Mouse (Mus musculus) c-Kit-negative CD71-positive TER-119-positive erythroid progenitor cells, embryonic 14.5 days (primary cell): Measurements from ENCODE around the gene Syne2.
"Not testable (repeated sequence)": the region's sequence is repeated elsewhere in the genome, so short reads cannot be mapped to it uniquely, and the experiment has no call there.

ENCODE experiments used
- DNase-seq: peaks from one replicate; pipeline ENCODE4 v3.0.0-alpha.2; 2013; ENCODE audit warnings: low read depth, low spot score

The Syne2 gene

GRCm38 (mm10) chr12:76095117-76096035 is 277.4 kb downstream of the Syne2 start:
- DNase-seq: no peak

- DNase-seq: no peak
These were observed 284.7 kb downstream of the Syne2 start for GRCm38 (mm10) chr12:76102621-76103020.

DNA sequence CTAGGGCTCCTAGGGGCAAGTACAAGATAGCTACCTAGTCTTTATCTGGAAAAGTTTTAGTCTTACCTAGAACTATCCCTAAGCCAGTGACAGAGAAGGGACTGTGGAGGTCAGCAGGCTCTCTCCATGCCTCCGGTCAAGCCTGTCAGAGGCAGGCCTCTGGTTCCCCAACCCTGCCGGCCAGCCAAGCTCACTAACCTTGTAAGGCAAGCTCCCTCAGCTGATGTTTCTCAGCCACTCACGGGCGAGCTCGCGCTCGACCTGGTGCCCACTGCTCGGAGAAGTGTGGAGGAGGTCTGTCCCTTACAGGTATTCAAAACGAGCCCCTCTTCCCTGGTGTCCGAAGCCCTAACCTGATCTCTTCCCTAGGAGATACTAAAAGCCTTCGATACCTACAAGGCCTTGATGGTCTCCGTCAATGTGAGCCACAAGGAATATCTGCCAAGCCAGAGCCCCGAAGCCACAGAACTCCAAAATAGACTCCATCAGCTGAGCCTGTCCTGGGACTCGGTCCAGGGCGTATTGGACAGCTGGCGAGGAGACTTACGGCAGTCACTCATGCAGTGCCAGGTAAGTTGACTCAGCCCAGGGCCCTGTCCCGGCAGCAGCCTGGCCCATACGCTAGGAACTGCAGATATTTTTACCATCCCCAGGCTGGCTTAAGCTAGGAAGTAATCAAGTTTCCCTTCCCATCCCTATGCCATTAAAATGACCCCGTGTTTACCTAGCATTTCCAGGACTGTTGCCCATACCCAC is 286.8 kb downstream of the Syne2 start:
- DNase-seq: no peak

DNA sequence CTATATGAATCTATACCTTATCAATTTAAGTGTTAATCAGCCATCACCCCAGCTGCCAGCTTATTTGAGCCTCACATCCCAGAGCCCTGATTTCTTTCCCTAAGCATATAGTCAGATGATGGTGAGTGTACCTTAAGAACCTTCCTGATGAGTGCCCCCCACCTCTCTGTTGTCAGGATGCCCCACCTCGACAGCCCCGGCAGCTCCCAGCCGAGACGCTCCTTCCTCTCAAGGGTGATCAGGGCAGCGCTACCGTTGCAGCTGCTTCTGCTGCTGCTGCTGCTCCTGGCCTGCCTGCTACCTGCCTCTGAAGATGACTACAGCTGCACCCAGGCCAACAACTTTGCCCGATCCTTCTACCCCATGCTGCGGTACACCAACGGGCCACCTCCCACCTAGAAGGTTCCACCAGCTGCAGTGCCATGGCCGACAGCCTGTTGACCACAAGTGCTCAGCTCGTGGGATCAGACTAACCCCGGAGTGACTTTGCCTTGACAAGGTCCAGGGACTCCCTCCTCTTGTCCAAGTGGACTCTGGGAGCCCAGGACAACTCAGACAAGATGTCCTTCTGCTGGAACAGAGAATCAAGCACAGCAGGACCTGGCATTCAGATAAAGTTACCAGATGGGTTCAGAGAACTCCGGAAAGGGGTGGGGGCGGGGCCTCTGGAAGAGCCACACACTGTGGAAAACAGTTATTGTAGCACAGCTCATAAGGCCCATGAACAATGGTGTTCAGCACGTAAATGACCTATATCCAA is 291.9 kb downstream of the Syne2 start:
- DNase-seq: no peak

DNA sequence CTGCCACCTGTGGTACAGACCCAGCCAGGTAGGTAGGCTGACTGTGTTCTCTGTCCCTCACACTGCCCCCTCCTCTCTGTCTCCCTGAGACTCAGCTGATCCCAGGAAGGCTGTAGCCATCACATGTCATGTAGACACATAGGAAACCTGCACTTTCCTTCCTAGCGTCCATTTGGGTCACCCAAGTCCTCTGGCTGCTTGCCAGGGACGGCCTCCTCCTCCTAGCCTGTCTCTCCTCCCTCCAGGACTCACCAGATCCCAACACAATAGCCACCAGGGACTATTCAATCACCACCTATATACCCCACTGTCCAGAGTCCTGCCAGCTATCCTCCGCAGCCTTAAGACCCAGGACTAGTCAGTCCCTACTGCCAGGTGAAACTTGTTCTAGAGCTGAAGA is 293.1 kb downstream of the Syne2 start:
- no peak for DNase-seq

- no peak for DNase-seq
These were observed 298.6 kb downstream of the Syne2 start for GRCm38 (mm10) chr12:76116577-76116976.

DNA sequence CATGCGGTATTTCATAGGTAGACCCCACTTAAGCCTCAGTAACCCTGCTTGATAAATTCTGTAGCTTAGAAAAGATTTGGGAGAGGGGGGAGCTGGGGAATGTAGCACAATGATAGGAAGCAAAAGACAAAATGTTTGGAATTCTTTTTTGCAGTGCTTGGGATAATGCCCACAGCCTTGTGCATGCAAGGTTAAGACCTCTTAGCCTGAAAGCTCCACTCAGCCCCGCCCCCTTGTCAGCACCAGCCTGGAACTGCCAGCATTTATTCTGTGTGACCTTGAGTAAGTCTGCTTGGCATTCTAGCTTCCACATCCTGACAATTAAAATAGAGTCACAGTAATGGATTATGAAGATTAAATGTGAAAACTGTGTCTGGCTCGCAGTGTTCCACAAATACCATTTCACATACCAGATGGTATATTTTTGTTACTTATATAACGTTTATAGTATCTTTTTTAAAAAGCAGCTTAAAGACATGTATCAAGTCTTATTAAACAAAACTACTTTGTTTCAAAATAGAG is 299.8 kb downstream of the Syne2 start:
- DNase-seq: no peak

DNA sequence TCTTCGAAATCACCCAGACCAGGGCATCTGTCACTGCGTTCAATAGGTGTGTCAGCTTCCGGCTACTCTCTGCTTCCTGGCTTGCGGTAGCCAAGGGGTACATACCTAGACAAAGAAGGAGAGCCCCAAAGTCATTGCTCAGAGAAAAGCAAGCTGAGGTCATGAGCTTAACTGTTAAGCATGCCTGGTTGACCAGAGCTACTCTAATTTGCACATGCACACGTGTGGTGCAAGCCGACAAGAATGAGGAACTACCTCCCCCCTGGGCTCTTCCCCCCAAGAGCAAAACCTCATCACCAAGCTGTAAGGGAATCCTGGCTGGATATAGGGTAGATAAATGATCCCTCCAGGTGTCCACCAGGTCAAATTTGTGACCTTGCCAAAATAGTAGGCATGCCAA is 305.3 kb downstream of the Syne2 start:
- DNase-seq: no peak

DNA sequence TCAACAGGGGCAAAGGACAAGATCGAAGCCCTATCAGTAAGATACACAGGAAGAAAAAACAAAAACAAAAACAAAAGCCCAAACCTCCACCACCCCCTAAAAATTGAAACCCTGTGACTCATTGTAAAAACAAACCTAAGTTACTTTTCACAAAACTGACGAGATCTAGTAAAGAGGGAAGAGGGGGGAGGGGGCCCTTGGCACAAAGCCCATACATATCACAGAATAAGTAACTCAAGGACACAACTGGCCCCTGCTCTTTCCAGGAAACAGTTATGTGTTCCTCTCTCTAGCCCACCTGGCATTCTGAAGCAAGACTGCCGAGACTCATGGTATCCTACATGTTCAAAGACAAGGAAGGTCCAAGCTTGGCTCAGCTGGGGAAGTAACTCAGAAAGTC is 310.4 kb downstream of the Syne2 start:
- no peak for DNase-seq

DNA sequence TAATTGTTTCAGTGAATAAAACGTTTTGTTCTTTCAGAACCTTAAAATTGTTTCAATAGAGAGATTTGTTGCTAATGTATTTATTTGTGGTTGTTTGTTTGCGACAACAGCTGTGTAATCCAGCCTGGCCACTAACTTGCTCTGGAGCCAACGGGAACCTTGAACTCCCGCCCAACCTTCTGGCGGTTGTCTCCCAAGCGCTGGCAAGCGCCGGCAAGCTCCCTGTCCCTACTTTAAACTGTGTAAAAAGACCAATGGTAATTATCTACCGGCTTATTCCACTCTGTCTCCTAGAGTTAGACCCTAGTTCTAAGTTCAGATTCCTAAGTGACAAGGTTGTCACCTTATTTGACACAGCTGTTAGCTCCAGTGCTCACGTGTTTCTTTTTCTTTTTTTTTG is 310.9 kb downstream of the Syne2 start:
- DNase-seq: no peak

DNA sequence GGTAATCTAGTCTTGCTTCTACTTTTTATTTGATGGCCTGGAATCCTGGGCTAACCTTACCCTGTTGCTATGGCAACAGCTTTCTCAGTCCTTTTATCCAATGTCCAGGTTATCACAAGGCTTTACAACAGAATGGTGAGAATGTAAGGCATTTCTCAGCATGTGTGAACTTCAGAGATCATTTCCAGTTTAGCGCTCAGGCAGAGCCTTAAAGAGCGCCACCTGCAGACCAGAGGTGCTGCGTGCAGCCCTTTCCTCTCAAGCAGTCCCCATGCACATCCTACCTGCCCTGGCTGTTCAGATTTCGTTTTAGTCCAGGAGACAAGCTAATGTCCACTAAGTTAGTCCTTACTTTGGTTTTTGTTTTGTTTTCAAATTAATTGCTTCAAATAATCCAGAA is 312.3 kb downstream of the Syne2 start:
- no peak for DNase-seq

- DNase-seq: no peak
These were observed 313.0 kb downstream of the Syne2 start for GRCm38 (mm10) chr12:76130891-76131290.

DNA sequence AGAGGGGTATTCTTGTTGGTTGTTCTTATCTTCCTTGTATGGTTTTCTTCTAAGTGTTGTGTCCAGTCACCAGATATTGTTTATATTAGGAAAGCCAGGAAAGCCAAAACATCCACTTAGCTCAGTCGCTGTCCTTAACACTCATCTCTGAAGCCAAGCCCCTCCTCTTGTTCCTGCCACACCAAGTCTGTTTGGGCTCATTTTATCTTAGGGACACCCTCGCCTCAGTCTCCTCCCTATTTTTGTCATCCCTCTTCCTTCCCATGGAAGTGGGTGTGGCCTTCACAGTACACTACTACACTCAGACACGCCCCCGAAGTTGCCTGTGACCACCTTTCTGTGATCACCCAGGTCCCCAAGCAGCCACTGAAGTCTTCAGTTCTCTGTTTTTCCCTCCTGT is 314.7 kb downstream of the Syne2 start:
- no peak for DNase-seq

- not testable (repeated sequence) for DNase-seq
These were observed 315.1 kb downstream of the Syne2 start for GRCm38 (mm10) chr12:76133081-76133480.

GRCm38 (mm10) chr12:76136701-76137100 is 318.8 kb downstream of the Syne2 start:
- DNase-seq: no peak

GRCm38 (mm10) chr12:76152389-76152788 is 334.5 kb downstream of the Syne2 start:
- not testable (repeated sequence) for DNase-seq
